Mouse (Mus musculus) forebrain, embryonic 14.5 days (tissue): Measurements from ENCODE around the gene Trub1. TPM values are rescaled to one million over a fixed set of nuclear protein-coding genes. Genes with fewer than 3 reads are reported as not detected.

Experiments used
- polyA plus RNA-seq: library from polyadenylated mRNA; unstranded; fragments of >200 nt; fragmentation: Nextera tagmentation; extraction: Ambion mirVana; gene quantifications from 2 replicates; pipeline ENCODE4 v1.2.1, GENCODE M21; 2014

The Trub1 gene
- polyA plus RNA-seq, 1 experiment from 2014 or later, result 14.9 TPM

Other genes with a start within 250 kb of the Trub1 start
- gene Ablim1, start 138.0 kb upstream of the Trub1 start, polyA plus RNA-seq, result 24.0 and 35.5 TPM in 2 replicates
- gene Fam160b1, start 92.2 kb upstream of the Trub1 start, polyA plus RNA-seq, result 12.7 and 15.0 TPM in 2 replicates
- 6.9 TPM in 2 replicates for gene Atrnl1, start 158.1 kb downstream of the Trub1 start, polyA plus RNA-seq